Mouse (Mus musculus) spleen, postnatal 14 days (tissue): ENCODE data around the gene Noxa1.

Source experiments
- DNase-seq, 2 experiments: peaks; one replicate each; pipeline ENCODE4 v3.0.0; 2021 to 2022; ENCODE audit warnings: low spot score in 2 of 2

Gene Noxa1

GRCm38 (mm10) chr2:25098005-25098615 is 3.2 kb upstream of the Noxa1 start:
- no peak for DNase-seq

GRCm38 (mm10) chr2:25094785-25095108 is 202 bp downstream of the Noxa1 start:
- DNase-seq = no peak

GRCm38 (mm10) chr2:25088636-25089035 is 6.3 kb downstream of the Noxa1 start:
- no peak for DNase-seq

- DNase-seq = no peak
Measured at GRCm38 (mm10) chr2:25087842-25088241, 7.1 kb downstream of the Noxa1 start.

- DNase-seq = no peak
Measured at GRCm38 (mm10) chr2:25085571-25085970, 9.4 kb downstream of the Noxa1 start.

GRCm38 (mm10) chr2:25083697-25084096 is 11.3 kb downstream of the Noxa1 start:
- no peak for DNase-seq

DNA sequence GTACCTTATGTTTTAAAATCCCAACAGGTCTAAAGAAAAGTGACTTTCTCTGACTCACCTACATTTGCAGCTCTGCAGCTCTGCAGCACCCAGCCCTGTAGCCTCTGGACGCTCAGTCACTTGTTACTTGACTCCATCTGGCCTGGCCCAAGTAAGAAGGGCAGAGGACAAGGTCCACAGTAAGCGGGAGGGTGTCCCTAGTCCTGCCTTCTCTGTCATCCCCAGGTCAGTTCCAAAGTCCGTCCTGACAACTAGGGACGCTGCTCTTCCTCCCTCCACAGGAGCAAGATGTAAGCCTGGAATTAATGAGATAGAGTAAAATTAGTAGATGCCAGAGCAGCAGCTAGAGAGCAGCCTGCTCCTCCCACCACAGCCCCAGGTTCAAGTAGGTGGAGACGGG is 14.9 kb downstream of the Noxa1 start, which contains the start of gene Entpd8:
TSS of gene Entpd8 (plus strand) at position 229 of the 400 bp plus-strand sequence.
- no peak for DNase-seq

DNA sequence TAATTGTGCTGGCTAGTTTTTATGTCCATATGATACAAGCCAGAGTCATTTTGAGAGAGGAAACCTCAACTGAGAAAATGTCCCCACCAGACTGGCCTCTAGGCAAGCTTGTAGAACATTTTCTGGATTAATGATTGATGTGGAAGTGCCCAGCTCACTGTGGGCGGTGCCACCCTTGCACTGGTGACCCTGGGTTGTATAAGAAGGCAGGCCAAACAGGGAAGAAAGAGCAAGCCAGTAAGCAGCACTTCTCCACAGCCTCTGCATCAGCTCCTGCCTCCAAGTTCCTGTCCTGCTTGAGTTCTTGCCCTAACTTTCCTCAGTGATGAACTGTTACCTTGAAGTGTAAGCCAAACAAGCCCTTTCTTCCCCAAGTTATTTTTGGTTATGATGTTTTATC is 16.0 kb downstream of the Noxa1 start:
- no peak for DNase-seq

DNA sequence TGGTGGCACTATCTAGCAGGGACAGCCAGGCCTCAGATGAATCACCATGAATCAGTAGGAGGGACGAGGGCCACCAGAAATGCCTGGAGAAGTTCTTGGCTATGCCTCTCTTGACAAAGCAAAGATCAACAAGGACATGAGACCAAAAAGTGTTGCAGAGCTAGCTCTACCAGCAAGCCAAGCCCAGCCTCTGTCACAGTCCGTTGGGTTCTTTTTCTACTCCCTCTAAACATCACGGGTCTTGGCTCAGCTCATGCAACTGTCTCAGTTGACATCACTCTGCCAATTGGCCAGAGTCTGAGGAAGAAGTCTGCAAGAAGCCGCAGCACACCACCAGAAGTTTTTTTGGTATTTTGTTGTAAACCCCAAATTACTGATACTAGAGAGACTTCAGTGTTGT is 19.4 kb downstream of the Noxa1 start:
- DNase-seq = no peak

DNA sequence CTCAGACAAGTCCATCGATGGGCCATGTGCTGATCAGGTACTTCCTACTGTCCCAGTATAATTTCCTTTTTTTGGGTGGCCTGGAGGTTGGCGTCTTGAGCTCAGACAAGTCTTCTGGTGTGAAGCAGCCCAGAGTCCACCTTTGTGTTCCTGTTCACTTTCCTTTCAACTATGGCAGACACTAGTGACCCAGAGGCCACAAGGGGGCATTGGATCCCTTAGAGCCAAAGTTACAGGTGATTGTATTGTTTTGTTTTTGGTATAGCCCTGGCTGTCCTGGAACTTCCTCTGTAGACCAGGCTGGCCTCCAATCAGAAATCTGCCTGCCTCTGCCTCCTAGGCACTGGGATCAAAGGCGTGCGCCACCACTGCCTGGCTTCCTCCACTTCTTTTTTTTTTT is 22.6 kb downstream of the Noxa1 start:
- no peak for DNase-seq

DNA sequence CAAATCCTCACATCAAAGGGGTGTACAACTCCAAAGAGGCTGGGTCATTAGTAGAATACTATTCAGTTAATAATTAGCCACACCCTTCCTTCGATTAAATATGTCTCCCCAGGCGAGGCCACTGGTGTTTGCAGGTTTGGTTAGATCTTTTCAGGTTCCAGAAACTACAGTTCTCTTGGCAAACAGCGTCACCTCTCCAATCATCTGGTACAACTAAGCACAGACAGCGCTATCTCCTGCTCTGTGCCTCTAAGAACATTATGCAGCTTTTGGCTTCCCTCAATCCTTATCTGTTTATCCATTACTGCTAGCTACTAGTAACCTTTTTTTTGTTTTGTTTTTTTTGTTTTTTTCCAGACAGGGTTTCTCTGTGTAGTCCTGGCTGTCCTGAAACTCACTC is 25.4 kb downstream of the Noxa1 start:
- DNase-seq = no peak

GRCm38 (mm10) chr2:25066552-25066951 is 28.4 kb downstream of the Noxa1 start:
- DNase-seq = no peak

- DNase-seq = no peak
Measured at GRCm38 (mm10) chr2:25065537-25065936, 29.4 kb downstream of the Noxa1 start.

- no peak for DNase-seq
Measured at GRCm38 (mm10) chr2:25064285-25064684, 30.7 kb downstream of the Noxa1 start.

- no peak for DNase-seq
Measured at GRCm38 (mm10) chr2:25063523-25063922, 31.4 kb downstream of the Noxa1 start.

DNA sequence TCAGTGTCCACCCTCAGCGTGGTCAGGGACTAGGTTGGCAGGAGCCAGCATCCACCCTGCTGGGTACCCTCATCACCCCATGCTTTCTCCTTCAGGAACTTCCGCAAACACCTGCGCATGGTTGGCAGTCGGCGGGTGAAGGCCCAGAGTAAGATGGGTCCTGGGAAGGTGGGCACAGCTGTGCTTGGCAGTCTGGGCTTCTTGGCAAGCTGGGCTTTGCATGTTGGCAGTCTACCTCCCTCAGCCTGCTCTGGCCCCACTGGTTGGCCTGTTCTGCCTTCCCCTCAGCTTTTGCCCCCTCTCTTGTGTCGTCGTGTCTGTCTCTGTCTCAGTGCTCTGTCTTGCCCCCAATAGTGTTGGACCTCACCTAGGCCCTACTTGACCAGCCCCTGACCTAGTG is 36.0 kb downstream of the Noxa1 start:
- no peak for DNase-seq

GRCm38 (mm10) chr2:25055409-25056155 is 39.4 kb downstream of the Noxa1 start:
- DNase-seq = no peak

GRCm38 (mm10) chr2:25055068-25055405 is 39.9 kb downstream of the Noxa1 start:
- DNase-seq = no peak

- DNase-seq = peak; percentile 65 to 74
Measured at GRCm38 (mm10) chr2:25054221-25055067, 40.5 kb downstream of the Noxa1 start, which contains the start of gene Nsmf. TSS of gene Nsmf (plus strand) at chr2:25054355.

- no peak for DNase-seq
Measured at GRCm38 (mm10) chr2:25053101-25053500, 41.8 kb downstream of the Noxa1 start.

DNA sequence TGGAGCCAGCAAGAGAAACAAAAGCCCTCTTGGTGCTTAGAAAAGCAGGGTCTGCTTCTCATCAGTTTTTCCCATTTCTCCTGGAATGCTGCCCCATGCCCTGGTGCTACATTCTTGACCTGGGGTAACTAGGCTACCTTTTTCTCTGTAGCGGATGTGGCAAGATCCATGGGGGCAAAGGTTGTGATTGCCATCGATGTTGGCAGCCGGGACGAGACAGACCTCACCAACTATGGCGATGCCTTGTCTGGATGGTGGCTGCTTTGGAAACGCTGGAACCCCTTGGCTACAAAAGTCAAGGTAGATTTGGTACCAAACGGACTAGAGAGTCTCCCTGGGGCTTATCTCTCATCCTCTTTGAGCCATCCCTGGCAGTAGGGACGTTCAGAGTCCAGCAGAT is 43.5 kb downstream of the Noxa1 start:
- no peak for DNase-seq

DNA sequence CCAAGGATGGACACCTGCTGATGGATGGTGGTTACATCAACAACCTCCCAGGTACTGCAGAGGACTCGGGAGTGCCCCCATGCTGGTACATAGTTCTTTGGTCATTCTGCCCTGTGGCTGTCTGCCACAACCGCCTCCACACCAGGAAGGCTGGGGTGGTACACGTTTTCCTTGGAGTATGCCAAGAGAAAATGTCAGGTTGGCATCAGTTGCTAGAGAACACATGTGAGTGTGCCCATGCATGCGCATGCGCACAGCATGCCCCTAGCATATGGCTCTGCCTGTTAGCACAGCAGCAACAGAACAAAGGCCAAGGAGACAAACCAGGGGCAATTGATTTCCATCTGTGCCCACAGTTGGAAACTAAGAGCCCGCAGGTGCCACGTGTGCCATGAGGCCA is 44.0 kb downstream of the Noxa1 start:
- no peak for DNase-seq

GRCm38 (mm10) chr2:25040089-25040488 is 54.9 kb downstream of the Noxa1 start:
- DNase-seq = no peak
